Mouse (Mus musculus) cerebellum, adult 2 months (tissue): Measurements from ENCODE around the gene Robo1.

Experiments
- CTCF ChIP-seq: fragments of 200-500 bp; IDR thresholded peaks from 2 replicates; pipeline ENCODE4 v1.5.1; 2011; ENCODE audit warnings: low read depth, mild to moderate bottlenecking, control low read depth, low read length, moderate library complexity, borderline replicate concordance; ENCODE audit not compliant: insufficient read depth
- POLR2A ChIP-seq: fragments of 200-500 bp; IDR thresholded peaks from 2 replicates; pipeline ENCODE4 v1.6.1; 2011; ENCODE audit warnings: low read length, control low read depth, borderline replicate concordance; ENCODE audit not compliant: insufficient read depth

- no peak for TF ChIP-seq CTCF
- TF ChIP-seq POLR2A = no peak
Measured at GRCm38 (mm10) chr16:72398811-72399210, 90.7 kb downstream of the Robo1 start.
